Mouse (Mus musculus): ENCODE results near the gene Tln1.

GRCm38 (mm10) chr4:43593453-43593852 is 31.0 kb upstream of the Tln1 start:
- TF ChIP-seq CTCF (IDR thresholded peaks at IDR 0.05; ENCODE audit: extremely low read depth, insufficient read length, insufficient replicate concordance, low read depth, low read length) (no peak), POLR2A (IDR thresholded peaks at IDR 0.05; ENCODE audit: low read depth, low read length) (no peak)
